Mouse (Mus musculus) heart, embryonic 16.5 days (tissue): ENCODE measurements around the gene Cyp2t4. TPM values are rescaled to one million over a fixed set of nuclear protein-coding genes. Genes with fewer than 3 reads are reported as not detected.

Source experiments
- ATAC-seq: fragments of 200-750 bp; cut with Nextera tagmentation; replicated peaks from 2 replicates; pipeline ENCODE4 v1.8.0; 2017; ENCODE audit warnings: moderate number of reproducible peaks; ENCODE audit not compliant: insufficient read depth, low FRiP score; ENCODE audit errors: extremely low read depth
- H3K27ac ChIP-seq: fragments of 300-500 bp; sonication (generic); 2 replicates; pipeline ENCODE4 v1.5.1; 2014; ENCODE audit warnings: mild to moderate bottlenecking, low read length, control low read depth, moderate library complexity
- H3K27me3 ChIP-seq: fragments of 300-500 bp; sonication (generic); 2 replicates; pipeline ENCODE4 v1.6.1; 2014; ENCODE audit warnings: low read length, mixed read lengths; ENCODE audit not compliant: control insufficient read depth, insufficient read depth
- H3K36me3 ChIP-seq: fragments of 300-500 bp; sonication (generic); 2 replicates; pipeline ENCODE4 v1.6.1; 2014; ENCODE audit not compliant: control insufficient read depth, insufficient read depth
- H3K4me1 ChIP-seq: fragments of 300-500 bp; sonication (generic); 2 replicates; pipeline ENCODE4 v1.6.1; 2014; ENCODE audit warnings: low read length, mixed read lengths; ENCODE audit not compliant: control insufficient read depth, insufficient read depth
- H3K4me2 ChIP-seq: fragments of 300-500 bp; sonication (generic); 2 replicates; pipeline ENCODE4 v1.6.1; 2014; ENCODE audit warnings: low read depth, mild to moderate bottlenecking, control low read depth, low read length
- H3K4me3 ChIP-seq: fragments of 300-500 bp; sonication (generic); 2 replicates; pipeline ENCODE4 v1.5.1; 2014; ENCODE audit warnings: mild to moderate bottlenecking, control low read depth, low read length
- H3K9ac ChIP-seq: fragments of 300-500 bp; sonication (generic); 2 replicates; pipeline ENCODE4 v1.6.1; 2014; ENCODE audit warnings: low read length, control low read depth
- H3K9me3 ChIP-seq: fragments of 300-500 bp; sonication (generic); replicated peaks from 2 replicates; pipeline ENCODE4 v1.6.1; 2016; ENCODE audit warnings: low read length; ENCODE audit not compliant: control insufficient read depth
- WGBS: fragments of 180-500 bp; shearing (Covaris S2); extraction: QIAGEN DNeasy Blood & Tissue Kit; methylation state at CpG from one replicate; pipeline ENCODE4 v1.1.7; 2014; 5-methylcytosine and 5-hydroxymethylcytosine counted together
- polyA plus RNA-seq: library from polyadenylated mRNA; unstranded; fragments of >200 nt; fragmentation: Nextera tagmentation; extraction: Ambion mirVana; gene quantifications from 2 replicates; pipeline ENCODE4 v1.2.1, GENCODE M21; 2015

The Cyp2t4 gene
- polyA plus RNA-seq, 1 experiment from 2014 or later = 0.08 TPM

- Histone ChIP-seq H3K4me2 (no peak overlapping the region), H3K36me3 (no peaks in the 10 kb centered on the region), H3K9ac (no peak overlapping the region), H3K4me1 (no peaks in the 10 kb centered on the region), H3K27me3 (no peaks in the 10 kb centered on the region), H3K27ac (no peak overlapping the region), H3K4me3 (no peak overlapping the region), H3K9me3 (no peaks in the 10 kb centered on the region)
- 42% methylated on average over 3 of the region's 3 CpGs for WGBS
- no peak for ATAC-seq
These were observed 25.4 kb upstream of the Cyp2t4 start for GRCm38 (mm10) chr7:27128162-27128561.

- no peaks in the 10 kb centered on the region for H3K27me3 ChIP-seq
- 56% methylated on average over 13 of the region's 13 CpGs for WGBS
- no peaks in the 10 kb centered on the region for H3K9me3 ChIP-seq
- no peak overlapping the region for H3K4me3 ChIP-seq
- ATAC-seq = no peak
- no peaks in the 10 kb centered on the region for H3K4me1 ChIP-seq
- no peaks in the 10 kb centered on the region for H3K36me3 ChIP-seq
- H3K27ac ChIP-seq = no peak overlapping the region
- no peak overlapping the region for H3K9ac ChIP-seq
- H3K4me2 ChIP-seq = no peak overlapping the region
These were observed 24.6 kb upstream of the Cyp2t4 start for GRCm38 (mm10) chr7:27128946-27129345.

- no peak overlapping the region for H3K27ac ChIP-seq
- H3K9ac ChIP-seq = no peak overlapping the region
- no peak for ATAC-seq
- H3K27me3 ChIP-seq = no peaks in the 10 kb centered on the region
- H3K4me3 ChIP-seq = no peak overlapping the region
- no peaks in the 10 kb centered on the region for H3K9me3 ChIP-seq
- H3K4me2 ChIP-seq = no peak overlapping the region
- H3K36me3 ChIP-seq = no peaks in the 10 kb centered on the region
- WGBS = 85% methylated on average over 12 of the region's 12 CpGs
- H3K4me1 ChIP-seq = no peaks in the 10 kb centered on the region
These were observed 23.7 kb upstream of the Cyp2t4 start for GRCm38 (mm10) chr7:27129811-27130210.

GRCm38 (mm10) chr7:27130521-27131370 is 22.8 kb upstream of the Cyp2t4 start:
- 83% methylated on average over 22 of the region's 22 CpGs for WGBS
- Histone ChIP-seq H3K9ac (no peak overlapping the region), H3K4me2 (no peak overlapping the region), H3K27ac (no peak overlapping the region), H3K9me3 (no peaks in the 10 kb centered on the region), H3K4me3 (no peak overlapping the region), H3K36me3 (no peaks in the 10 kb centered on the region), H3K4me1 (no peaks in the 10 kb centered on the region), H3K27me3 (no peaks in the 10 kb centered on the region)
- no peak for ATAC-seq

GRCm38 (mm10) chr7:27131387-27131786 is 22.1 kb upstream of the Cyp2t4 start:
- no peak for ATAC-seq
- H3K4me3 ChIP-seq = no peak overlapping the region
- no peaks in the 10 kb centered on the region for H3K9me3 ChIP-seq
- no peak overlapping the region for H3K9ac ChIP-seq
- H3K4me2 ChIP-seq = no peak overlapping the region
- no peaks in the 10 kb centered on the region for H3K36me3 ChIP-seq
- 62% methylated on average over 2 of the region's 2 CpGs for WGBS
- no peaks in the 10 kb centered on the region for H3K27me3 ChIP-seq
- H3K4me1 ChIP-seq = no peaks in the 10 kb centered on the region
- no peak overlapping the region for H3K27ac ChIP-seq

GRCm38 (mm10) chr7:27132588-27132987 is 20.9 kb upstream of the Cyp2t4 start:
- no peak overlapping the region for H3K4me2 ChIP-seq
- H3K36me3 ChIP-seq = no peaks in the 10 kb centered on the region
- no peaks in the 10 kb centered on the region for H3K9me3 ChIP-seq
- no peak for ATAC-seq
- no peaks in the 10 kb centered on the region for H3K27me3 ChIP-seq
- H3K4me1 ChIP-seq = no peaks in the 10 kb centered on the region
- H3K4me3 ChIP-seq = no peak overlapping the region
- 12% methylated on average over 10 of the region's 10 CpGs for WGBS
- no peak overlapping the region for H3K27ac ChIP-seq
- H3K9ac ChIP-seq = no peak overlapping the region

GRCm38 (mm10) chr7:27133156-27133555 is 20.4 kb upstream of the Cyp2t4 start:
- Histone ChIP-seq H3K27ac (no peak overlapping the region), H3K9me3 (no peaks in the 10 kb centered on the region), H3K9ac (no peak overlapping the region), H3K27me3 (no peaks in the 10 kb centered on the region), H3K4me2 (no peak overlapping the region), H3K4me3 (no peak overlapping the region), H3K36me3 (no peaks in the 10 kb centered on the region), H3K4me1 (no peaks in the 10 kb centered on the region)
- no peak; the same call in 1 of the 2 replicates for ATAC-seq
- 46% methylated on average over 12 of the region's 12 CpGs for WGBS

GRCm38 (mm10) chr7:27133757-27134156 is 19.8 kb upstream of the Cyp2t4 start:
- Histone ChIP-seq H3K4me1 (no peaks in the 10 kb centered on the region), H3K4me2 (no peak overlapping the region), H3K9ac (no peak overlapping the region), H3K27ac (no peak overlapping the region), H3K4me3 (no peak overlapping the region), H3K9me3 (no peaks in the 10 kb centered on the region), H3K27me3 (no peaks in the 10 kb centered on the region), H3K36me3 (no peaks in the 10 kb centered on the region)
- ATAC-seq = no peak
- 75% methylated on average over 4 of the region's 4 CpGs for WGBS

- no peak for ATAC-seq
These were observed 17.0 kb upstream of the Cyp2t4 start for GRCm38 (mm10) chr7:27136410-27136996.

More at GRCm38 (mm10) chr7:27136410-27136996, 17.0 kb upstream of the Cyp2t4 start:
- Histone ChIP-seq H3K9me3 (peaks cover 6% of the 10 kb centered on the region), H3K36me3 (no peaks in the 10 kb centered on the region), H3K27me3 (no peaks in the 10 kb centered on the region), H3K4me2 (no peak overlapping the region), H3K9ac (no peak overlapping the region), H3K4me1 (no peaks in the 10 kb centered on the region), H3K4me3 (no peak overlapping the region), H3K27ac (no peak overlapping the region)
- 48% methylated on average over 8 of the region's 8 CpGs for WGBS
